Mouse (Mus musculus) spleen, postnatal 36 days (tissue): ENCODE measurements around the gene Nectin2.

Experiments used
- DNase-seq, 2 experiments: peaks; one replicate each; pipeline ENCODE4 v3.0.0; 2022; ENCODE audit warnings: low spot score in 2 of 2, mixed read lengths in 1 of 2

Gene Nectin2

GRCm38 (mm10) chr7:19744590-19745385, 5.5 kb downstream of the Nectin2 start:
- no peak for DNase-seq

- DNase-seq = no peak
Measured at GRCm38 (mm10) chr7:19743791-19744190, 6.5 kb downstream of the Nectin2 start.

GRCm38 (mm10) chr7:19742468-19742867, 7.8 kb downstream of the Nectin2 start:
- DNase-seq = no peak

- no peak for DNase-seq
Measured at GRCm38 (mm10) chr7:19741329-19742031, 8.8 kb downstream of the Nectin2 start.

GRCm38 (mm10) chr7:19740269-19740668, 10.0 kb downstream of the Nectin2 start:
- no peak for DNase-seq

- DNase-seq = no peak
Measured at GRCm38 (mm10) chr7:19738771-19739170, 11.5 kb downstream of the Nectin2 start.

- DNase-seq = no peak
Measured at GRCm38 (mm10) chr7:19736389-19737057, 13.8 kb downstream of the Nectin2 start.

- no peak for DNase-seq
Measured at GRCm38 (mm10) chr7:19734178-19734666, 16.1 kb downstream of the Nectin2 start.

GRCm38 (mm10) chr7:19726541-19726940, 23.7 kb downstream of the Nectin2 start:
- DNase-seq = no peak

- DNase-seq = no peak
Measured at GRCm38 (mm10) chr7:19724167-19724566, 26.1 kb downstream of the Nectin2 start.

- DNase-seq = no peak
Measured at GRCm38 (mm10) chr7:19722754-19723195, 27.5 kb downstream of the Nectin2 start.

GRCm38 (mm10) chr7:19719200-19719599, 31.1 kb downstream of the Nectin2 start:
- DNase-seq = no peak

- no peak for DNase-seq
Measured at GRCm38 (mm10) chr7:19718297-19718952, 31.9 kb downstream of the Nectin2 start.

- DNase-seq = no peak
Measured at GRCm38 (mm10) chr7:19717346-19717745, 32.9 kb downstream of the Nectin2 start.

GRCm38 (mm10) chr7:19716822-19717221, 33.5 kb downstream of the Nectin2 start:
- DNase-seq = no peak

- DNase-seq = no peak
Measured at GRCm38 (mm10) chr7:19716055-19716682, 34.1 kb downstream of the Nectin2 start.

- DNase-seq = peak; percentile 99 to 100
Measured at GRCm38 (mm10) chr7:19715239-19716054, 34.8 kb downstream of the Nectin2 start, which contains the start of gene Tomm40. Gene Tomm40, minus strand, starts transcription at chr7:19715438.

- no peak for DNase-seq
Measured at GRCm38 (mm10) chr7:19714836-19715235, 35.4 kb downstream of the Nectin2 start.

GRCm38 (mm10) chr7:19713598-19713997, 36.7 kb downstream of the Nectin2 start:
- DNase-seq = no peak

GRCm38 (mm10) chr7:19713196-19713595, 37.1 kb downstream of the Nectin2 start:
- peak in 1 of 2 experiments; percentile 42 for DNase-seq
